Mouse (Mus musculus) brain, adult 2 months (tissue): ENCODE data around the gene Mertk.
"Not testable (repeated sequence)": the region's sequence is repeated elsewhere in the genome, so short reads cannot be mapped to it uniquely, and the experiment has no call there.

ENCODE experiments used
- DNase-seq: peaks from one replicate; pipeline ENCODE4 v3.0.0; 2011; ENCODE audit warnings: low read depth, low spot score

Mertk gene

GRCm38 (mm10) chr2:128698693-128699181 lies at the start of gene Mertk:
Gene Mertk, plus strand, starts transcription at chr2:128698956.
- DNase-seq: peak; percentile 66

GRCm38 (mm10) chr2:128680661-128681060 lies 18.1 kb upstream of the Mertk start:
- no peak for DNase-seq

- DNase-seq: peak; percentile 98
Measured at GRCm38 (mm10) chr2:128686921-128687557, 11.7 kb upstream of the Mertk start, which contains the start of gene Anapc1. Gene Anapc1, minus strand, starts transcription at chr2:128687391.

- no peak for DNase-seq
Measured at GRCm38 (mm10) chr2:128687558-128688120, 11.1 kb upstream of the Mertk start.

GRCm38 (mm10) chr2:128692336-128692735 lies 6.4 kb upstream of the Mertk start:
- DNase-seq: no peak

GRCm38 (mm10) chr2:128692771-128693170 lies 6.0 kb upstream of the Mertk start:
- DNase-seq: no peak

GRCm38 (mm10) chr2:128693236-128693635 lies 5.5 kb upstream of the Mertk start:
- DNase-seq: no peak

- DNase-seq: not testable (repeated sequence)
Measured at GRCm38 (mm10) chr2:128693828-128694227, 4.9 kb upstream of the Mertk start.

- DNase-seq: no peak
Measured at GRCm38 (mm10) chr2:128694548-128694947, 4.2 kb upstream of the Mertk start.

GRCm38 (mm10) chr2:128696426-128696825 lies 2.3 kb upstream of the Mertk start:
- no peak for DNase-seq

GRCm38 (mm10) chr2:128697047-128697446 lies 1.7 kb upstream of the Mertk start:
- no peak for DNase-seq

GRCm38 (mm10) chr2:128697566-128697965 lies 1.2 kb upstream of the Mertk start:
- no peak for DNase-seq

GRCm38 (mm10) chr2:128698140-128698692 lies 540 bp upstream of the Mertk start:
- DNase-seq: peak; percentile 84

GRCm38 (mm10) chr2:128699201-128699885 lies 587 bp downstream of the Mertk start:
- DNase-seq: no peak

- DNase-seq: no peak
Measured at GRCm38 (mm10) chr2:128704474-128704873, 5.7 kb downstream of the Mertk start.

- DNase-seq: peak; percentile 43
Measured at GRCm38 (mm10) chr2:128709264-128709663, 10.5 kb downstream of the Mertk start.

GRCm38 (mm10) chr2:128710609-128711008 lies 11.9 kb downstream of the Mertk start:
- DNase-seq: no peak

GRCm38 (mm10) chr2:128712940-128713339 lies 14.2 kb downstream of the Mertk start:
- DNase-seq: no peak

GRCm38 (mm10) chr2:128713548-128714003 lies 14.8 kb downstream of the Mertk start:
- DNase-seq: no peak

GRCm38 (mm10) chr2:128714724-128715241 lies 16.0 kb downstream of the Mertk start:
- DNase-seq: no peak

- no peak for DNase-seq
Measured at GRCm38 (mm10) chr2:128715979-128716378, 17.2 kb downstream of the Mertk start.

- no peak for DNase-seq
Measured at GRCm38 (mm10) chr2:128719380-128719779, 20.6 kb downstream of the Mertk start.
